Mouse (Mus musculus): Measurements from ENCODE around the gene Sh3bp4. TPM values are rescaled to one million over a fixed set of nuclear protein-coding genes. Genes with fewer than 3 reads are reported as not detected.

Sh3bp4 gene
- total RNA-seq, 2 experiments from 2014 or later = 3.2 to 3.4 TPM

GRCm38 (mm10) chr1:89070871-89071361 lies 701 bp downstream of the Sh3bp4 start:
- peak; percentile 31 for DNase-seq

DNA sequence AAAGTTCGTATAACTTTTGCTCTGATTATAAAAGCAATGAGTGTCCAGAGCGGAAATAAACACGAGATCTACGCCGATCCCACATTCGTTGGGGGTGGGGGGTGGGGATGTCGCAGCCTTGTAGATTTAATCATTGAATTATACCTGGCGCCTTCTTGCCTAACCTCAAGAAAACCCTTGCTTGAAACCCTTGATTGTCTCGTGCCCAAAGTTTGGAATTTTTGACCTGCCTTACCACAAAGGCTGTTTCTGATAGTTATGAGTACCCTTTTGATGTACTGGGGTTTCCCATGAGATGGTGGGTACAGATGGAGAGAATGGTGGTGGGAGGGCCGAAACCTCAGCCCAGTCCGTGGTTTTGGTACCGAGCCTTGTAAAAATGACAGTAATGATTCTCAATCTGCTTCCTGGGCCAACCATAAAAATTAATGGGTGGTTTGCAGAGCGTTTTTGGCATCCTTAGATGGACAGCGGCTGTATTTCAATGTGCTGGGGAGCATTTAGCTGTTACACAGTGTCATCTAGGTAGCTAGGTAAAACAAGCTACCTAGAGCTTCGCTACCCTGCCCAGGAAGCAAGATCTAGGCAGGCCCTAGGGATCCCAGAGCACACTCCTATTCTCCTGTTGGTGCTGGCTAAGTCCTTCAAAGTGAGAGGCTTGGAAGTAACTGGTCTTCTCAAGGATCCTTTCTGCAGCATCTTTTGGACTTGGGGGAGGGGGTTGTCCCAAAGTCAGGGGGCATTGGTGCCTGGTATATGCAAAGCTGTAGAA lies 1.3 kb downstream of the Sh3bp4 start:
- no peak for DNase-seq

GRCm38 (mm10) chr1:89072143-89072990 lies 2.2 kb downstream of the Sh3bp4 start:
- DNase-seq = no peak

GRCm38 (mm10) chr1:89073291-89073846 lies 3.2 kb downstream of the Sh3bp4 start:
- DNase-seq = no peak

DNA sequence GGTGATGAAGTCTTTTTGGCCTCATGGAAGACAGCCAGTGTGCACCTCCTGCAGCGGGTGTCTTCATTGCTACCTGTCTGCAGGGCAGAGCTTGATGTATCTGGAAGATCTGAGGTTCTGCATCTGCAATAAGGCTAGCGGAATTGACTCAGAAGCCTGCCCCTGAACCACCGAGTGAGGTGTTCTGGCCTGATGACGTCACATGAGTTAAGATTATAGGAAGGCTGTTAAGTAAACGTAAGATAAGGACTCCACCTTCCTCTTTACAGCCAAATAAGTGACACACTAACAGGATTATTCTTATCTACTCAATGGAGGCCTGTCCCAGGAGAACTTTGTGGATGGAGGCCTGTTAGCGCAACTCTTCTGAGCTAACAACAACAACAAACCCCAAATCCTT lies 4.5 kb downstream of the Sh3bp4 start:
- DNase-seq = no peak

- no peak for DNase-seq
Observed at GRCm38 (mm10) chr1:89075120-89075519, 4.9 kb downstream of the Sh3bp4 start.

DNA sequence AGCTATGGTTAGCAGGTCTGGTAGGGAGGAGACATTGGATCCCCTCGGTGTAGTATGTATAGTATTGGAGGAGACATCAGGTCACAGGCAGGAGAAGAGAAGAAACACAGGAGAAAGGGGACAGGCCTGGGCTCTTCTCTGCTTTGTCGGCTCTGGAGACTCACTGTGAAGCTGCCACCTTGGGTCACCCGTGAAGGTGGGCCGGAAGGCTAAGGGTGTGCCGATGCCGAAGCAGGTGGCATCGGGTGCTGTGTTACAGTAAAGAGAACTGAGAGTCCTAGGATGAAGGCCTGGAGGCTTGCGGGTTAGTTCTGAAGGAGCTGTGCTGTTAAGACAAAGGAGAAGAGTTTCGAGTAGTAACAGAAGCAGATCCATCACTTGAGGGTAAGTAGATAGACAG lies 6.6 kb downstream of the Sh3bp4 start:
- DNase-seq = no peak

GRCm38 (mm10) chr1:89078240-89078639 lies 8.0 kb downstream of the Sh3bp4 start:
- DNase-seq = no peak

DNA sequence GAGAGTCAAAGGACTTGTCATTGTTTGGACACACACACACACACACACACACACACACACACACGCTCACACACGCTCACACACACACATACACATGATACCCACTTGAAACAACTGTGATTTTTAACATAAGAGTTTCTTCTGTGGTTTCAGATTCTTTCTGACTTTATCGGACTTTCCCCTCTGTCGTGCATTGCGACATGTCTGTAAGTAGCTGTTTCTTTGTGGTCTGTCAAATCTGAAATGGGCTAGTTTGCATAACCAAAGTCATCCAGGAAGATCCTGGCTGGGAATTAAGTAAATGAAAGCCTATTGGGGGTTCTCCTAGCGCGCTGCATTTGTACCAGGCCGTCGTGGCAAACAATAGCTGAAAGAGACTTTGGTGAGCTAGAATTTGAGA lies 8.5 kb downstream of the Sh3bp4 start:
- no peak for DNase-seq

GRCm38 (mm10) chr1:89079239-89079638 lies 9.0 kb downstream of the Sh3bp4 start:
- DNase-seq = no peak

DNA sequence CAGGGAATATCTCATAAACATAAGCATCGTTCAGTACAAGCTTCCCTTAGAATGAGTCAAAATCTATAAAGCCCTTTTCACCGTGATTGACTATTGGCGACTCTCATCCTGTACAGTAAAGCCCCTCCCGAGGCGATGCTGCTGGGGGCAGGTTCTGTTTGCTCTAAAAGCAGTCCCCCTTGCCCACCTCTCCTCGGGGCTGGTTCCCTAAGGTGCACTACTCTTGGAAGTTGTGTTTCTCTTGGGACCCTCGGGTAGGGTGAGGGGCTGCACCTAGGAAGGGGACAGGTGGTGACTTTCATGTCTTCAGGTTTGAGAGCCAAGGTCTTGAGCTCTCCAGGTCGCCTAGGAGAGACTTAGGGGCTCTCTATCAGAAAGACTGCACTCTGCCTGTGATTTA lies 10.2 kb downstream of the Sh3bp4 start:
- DNase-seq = no peak

DNA sequence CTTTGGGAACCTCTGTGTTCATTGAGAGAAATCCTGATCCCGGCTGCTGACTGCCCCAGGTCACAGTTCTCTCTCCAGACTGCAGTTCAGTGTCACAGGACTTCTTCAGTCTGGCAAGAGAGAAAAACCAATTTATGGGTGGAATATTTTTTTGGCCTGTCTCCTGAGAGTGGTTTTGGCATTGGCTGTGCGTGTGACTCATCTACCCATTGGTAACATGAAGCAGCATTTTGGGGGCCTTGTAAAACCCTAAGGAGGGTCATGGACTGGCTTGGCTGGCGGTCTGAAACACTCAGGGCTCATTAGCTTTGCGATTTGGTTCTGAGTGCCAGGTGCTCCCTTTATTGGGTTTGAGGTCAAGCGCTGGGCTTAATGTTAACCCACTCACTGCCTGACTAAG lies 10.6 kb downstream of the Sh3bp4 start:
- DNase-seq = no peak

- no peak for DNase-seq
Observed at GRCm38 (mm10) chr1:89081371-89081770, 11.2 kb downstream of the Sh3bp4 start.

GRCm38 (mm10) chr1:89082171-89082882 lies 12.1 kb downstream of the Sh3bp4 start:
- no peak for DNase-seq

GRCm38 (mm10) chr1:89086575-89087153 lies 16.4 kb downstream of the Sh3bp4 start:
- DNase-seq = no peak

DNA sequence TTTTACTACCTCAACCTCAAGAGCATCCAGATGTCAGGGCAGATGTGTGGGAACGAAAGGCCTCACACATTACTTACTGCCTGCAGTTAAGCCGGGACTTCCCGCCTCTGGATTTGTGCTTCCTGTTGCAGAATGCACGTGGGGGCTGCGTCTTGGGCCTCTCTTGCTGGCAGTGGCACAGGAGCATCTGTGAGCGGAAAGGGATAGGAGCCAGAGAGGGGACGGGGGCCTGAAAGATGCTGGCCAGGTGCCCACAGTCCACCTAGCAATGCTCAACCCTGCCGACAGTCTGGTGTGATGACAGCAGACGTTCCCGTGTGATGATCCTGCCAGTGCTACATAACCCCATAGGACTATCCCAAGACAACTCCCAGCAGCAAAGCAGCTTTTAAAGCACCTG lies 17.9 kb downstream of the Sh3bp4 start:
- DNase-seq = no peak

DNA sequence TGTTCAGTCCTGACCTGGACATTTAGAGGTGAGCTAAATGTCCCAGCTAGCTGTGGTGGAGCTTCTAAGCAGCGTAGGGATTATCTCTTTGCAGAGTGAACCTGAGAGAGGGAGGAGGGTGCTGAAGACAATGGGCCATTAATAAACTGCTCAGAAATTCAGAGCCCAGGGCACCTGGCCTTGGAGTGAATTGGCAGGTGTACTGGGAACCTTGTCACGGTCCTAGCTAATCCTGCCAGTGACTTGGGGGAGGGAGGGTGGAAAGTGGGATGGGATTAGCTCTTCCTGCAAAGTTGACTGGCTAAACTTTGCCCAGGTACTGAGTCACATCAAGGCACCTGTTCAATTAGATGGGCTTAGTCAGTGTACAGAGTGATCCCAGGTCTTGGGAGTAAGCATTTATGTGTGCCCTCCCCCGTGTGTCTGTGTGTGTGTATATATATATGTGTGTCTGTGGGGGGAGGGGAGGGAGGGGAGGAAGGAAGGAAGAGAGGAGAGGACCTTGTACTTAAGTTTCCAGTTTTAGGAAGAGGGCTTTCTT lies 18.6 kb downstream of the Sh3bp4 start:
- DNase-seq = no peak

DNA sequence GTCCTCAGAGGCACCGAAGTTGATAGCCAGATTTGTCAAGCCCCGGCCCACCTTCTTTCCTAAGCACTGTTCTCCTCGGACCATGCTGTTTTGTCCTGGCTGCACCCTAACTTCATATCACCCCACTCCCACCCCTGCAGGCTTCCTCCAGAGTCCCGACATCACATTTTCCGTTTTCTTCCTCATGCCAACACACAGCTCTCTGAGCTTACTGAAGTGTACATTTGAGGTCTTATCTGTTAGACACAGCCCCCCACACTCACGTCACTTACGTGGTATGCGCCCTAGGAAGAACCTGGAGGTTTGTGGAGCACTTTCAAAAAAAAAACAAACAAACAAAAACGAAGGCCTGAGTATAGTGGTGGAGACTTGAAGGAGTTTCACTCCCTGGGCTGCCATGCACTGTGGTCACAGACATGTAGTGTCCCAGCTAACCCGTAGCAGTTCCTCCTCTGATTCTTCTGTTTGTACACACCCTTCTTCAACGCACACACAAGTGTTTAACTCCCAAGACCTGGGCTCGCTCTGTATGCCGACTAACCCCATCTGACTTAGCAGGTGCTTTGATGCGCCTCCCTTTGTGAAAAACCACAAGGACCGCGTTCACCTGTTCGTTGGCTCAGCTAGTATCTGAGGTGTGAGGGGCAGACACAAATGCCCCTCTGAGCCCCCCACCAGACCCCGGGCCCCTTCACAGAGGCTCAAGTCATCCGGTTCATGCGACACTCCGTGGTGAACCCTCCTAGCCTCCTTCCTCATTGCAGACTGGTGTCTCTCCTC lies 19.8 kb downstream of the Sh3bp4 start:
- DNase-seq = no peak

- no peak for DNase-seq
Observed at GRCm38 (mm10) chr1:89090676-89091075, 20.5 kb downstream of the Sh3bp4 start.

DNA sequence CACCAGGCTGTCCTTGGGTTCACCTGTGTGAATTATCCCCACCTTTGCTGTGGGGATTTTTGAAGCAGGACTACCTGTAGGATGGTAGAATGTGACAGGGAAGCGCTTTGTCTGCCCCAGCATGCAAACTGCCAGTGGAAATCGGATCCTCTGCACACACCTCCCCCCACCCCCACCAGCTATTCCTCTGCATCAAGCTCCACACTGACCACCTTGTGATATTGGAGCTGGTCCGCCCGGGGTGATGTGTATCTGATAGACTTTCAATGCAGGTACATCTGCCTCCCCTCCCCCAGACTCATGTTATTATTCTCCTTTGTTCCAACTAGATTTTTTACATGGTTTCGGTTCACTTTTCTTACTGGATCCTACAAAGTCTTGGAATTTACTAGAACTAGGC lies 21.8 kb downstream of the Sh3bp4 start:
- peak; percentile 4 for DNase-seq

Data from gastrocnemius, postnatal 25 days (tissue).